Mouse (Mus musculus): Measurements from ENCODE around the gene Anks6. TPM values are rescaled to one million over a fixed set of nuclear protein-coding genes. Genes with fewer than 3 reads are reported as not detected.
A peak's percentile ranks its signal among the peaks of the same experiment; 100 is the strongest.
"Not testable (repeated sequence)": the region's sequence is repeated elsewhere in the genome, so short reads cannot be mapped to it uniquely, and the experiment has no call there.

Anks6 gene
- polyA plus RNA-seq, 1 experiment from 2014 or later = 5.1 TPM

GRCm38 (mm10) chr4:47080647-47081010 is 23.4 kb upstream of the Anks6 start:
- H3K9ac ChIP-seq (ENCODE audit: low read depth, low read length) = no peak overlapping the region
- H3K27ac ChIP-seq (ENCODE audit: low read length) = no peak overlapping the region
- ATAC-seq = no peak
- no peaks in the 10 kb centered on the region for H3K27me3 ChIP-seq (ENCODE audit: control insufficient read depth, insufficient read depth, low read depth, low read length)
- H3K4me2 ChIP-seq (ENCODE audit: low read length) = no peak overlapping the region
- no peak overlapping the region for H3K4me3 ChIP-seq (ENCODE audit: low read depth, low read length)
- H3K4me1 ChIP-seq (ENCODE audit: control insufficient read depth, insufficient read depth, low read length) = no peaks in the 10 kb centered on the region
- H3K36me3 ChIP-seq (ENCODE audit: control insufficient read depth, insufficient read depth, low read length) = no peaks in the 10 kb centered on the region
- no peaks in the 10 kb centered on the region for H3K9me3 ChIP-seq (replicated peaks; ENCODE audit: control insufficient read depth, low read length, poor library complexity, severe bottlenecking)
- 93% methylated on average over 4 of the region's 4 CpGs for WGBS

- H3K9me3 ChIP-seq (replicated peaks; ENCODE audit: control insufficient read depth, low read length, poor library complexity, severe bottlenecking) = no peaks in the 10 kb centered on the region
- no peaks in the 10 kb centered on the region for H3K36me3 ChIP-seq (ENCODE audit: control insufficient read depth, insufficient read depth, low read length)
- no peak overlapping the region for H3K27ac ChIP-seq (ENCODE audit: low read length)
- H3K27me3 ChIP-seq (ENCODE audit: control insufficient read depth, insufficient read depth, low read depth, low read length) = no peaks in the 10 kb centered on the region
- no peak overlapping the region for H3K4me3 ChIP-seq (ENCODE audit: low read depth, low read length)
- H3K4me2 ChIP-seq (ENCODE audit: low read length) = no peak overlapping the region
- no peak for ATAC-seq
- WGBS = 90% methylated on average over 17 of the region's 17 CpGs
- no peaks in the 10 kb centered on the region for H3K4me1 ChIP-seq (ENCODE audit: control insufficient read depth, insufficient read depth, low read length)
- H3K9ac ChIP-seq (ENCODE audit: low read depth, low read length) = no peak overlapping the region
Measured at GRCm38 (mm10) chr4:47079997-47080646, 22.9 kb upstream of the Anks6 start.

- Histone ChIP-seq H3K27me3 (ENCODE audit: control insufficient read depth, insufficient read depth, low read depth, low read length) (no peaks in the 10 kb centered on the region), H3K27ac (ENCODE audit: low read length) (no peak overlapping the region), H3K36me3 (ENCODE audit: control insufficient read depth, insufficient read depth, low read length) (no peaks in the 10 kb centered on the region), H3K9ac (ENCODE audit: low read depth, low read length) (no peak overlapping the region), H3K4me3 (ENCODE audit: low read depth, low read length) (no peak overlapping the region), H3K9me3 (replicated peaks; ENCODE audit: control insufficient read depth, low read length, poor library complexity, severe bottlenecking) (no peaks in the 10 kb centered on the region), H3K4me2 (ENCODE audit: low read length) (no peak overlapping the region), H3K4me1 (ENCODE audit: control insufficient read depth, insufficient read depth, low read length) (no peaks in the 10 kb centered on the region)
- WGBS = 42% methylated on average over 2 of the region's 2 CpGs
- ATAC-seq = no peak
Measured at GRCm38 (mm10) chr4:47075054-47075453, 17.8 kb upstream of the Anks6 start.

GRCm38 (mm10) chr4:47060900-47061299 is 3.7 kb upstream of the Anks6 start:
- Histone ChIP-seq H3K4me3 (ENCODE audit: low read depth, low read length) (no peak overlapping the region), H3K27ac (ENCODE audit: low read length) (no peak overlapping the region), H3K4me2 (ENCODE audit: low read length) (no peak overlapping the region), H3K4me1 (ENCODE audit: control insufficient read depth, insufficient read depth, low read length) (peaks cover 5% of the 10 kb centered on the region), H3K27me3 (ENCODE audit: control insufficient read depth, insufficient read depth, low read depth, low read length) (no peaks in the 10 kb centered on the region), H3K9me3 (replicated peaks; ENCODE audit: control insufficient read depth, low read length, poor library complexity, severe bottlenecking) (no peaks in the 10 kb centered on the region), H3K9ac (ENCODE audit: low read depth, low read length) (no peak overlapping the region), H3K36me3 (ENCODE audit: control insufficient read depth, insufficient read depth, low read length) (no peaks in the 10 kb centered on the region)
- WGBS = 12% methylated on average over 1 of the region's 1 CpGs
- ATAC-seq = no peak

GRCm38 (mm10) chr4:47057510-47058325 is 491 bp upstream of the Anks6 start:
- peak overlapping the region; percentile 86 for H3K9ac ChIP-seq (ENCODE audit: low read depth, low read length)
- H3K4me2 ChIP-seq (ENCODE audit: low read length) = peak overlapping the region; percentile 67
- H3K27ac ChIP-seq (ENCODE audit: low read length) = peak overlapping the region; percentile 88
- H3K4me1 ChIP-seq (ENCODE audit: control insufficient read depth, insufficient read depth, low read length) = peaks cover 8% of the 10 kb centered on the region
- H3K4me3 ChIP-seq (ENCODE audit: low read depth, low read length) = peak overlapping the region; percentile 83
- peak; percentile 37 for ATAC-seq
- WGBS = 37% methylated on average over 25 of the region's 25 CpGs
- no peaks in the 10 kb centered on the region for H3K27me3 ChIP-seq (ENCODE audit: control insufficient read depth, insufficient read depth, low read depth, low read length)
- no peaks in the 10 kb centered on the region for H3K36me3 ChIP-seq (ENCODE audit: control insufficient read depth, insufficient read depth, low read length)
- no peaks in the 10 kb centered on the region for H3K9me3 ChIP-seq (replicated peaks; ENCODE audit: control insufficient read depth, low read length, poor library complexity, severe bottlenecking)

- 97% methylated on average over 6 of the region's 6 CpGs for WGBS
- Histone ChIP-seq H3K4me1 (ENCODE audit: control insufficient read depth, insufficient read depth, low read length) (peaks cover 10% of the 10 kb centered on the region), H3K36me3 (ENCODE audit: control insufficient read depth, insufficient read depth, low read length) (no peaks in the 10 kb centered on the region), H3K27me3 (ENCODE audit: control insufficient read depth, insufficient read depth, low read depth, low read length) (no peaks in the 10 kb centered on the region), H3K9ac (ENCODE audit: low read depth, low read length) (no peak overlapping the region), H3K9me3 (replicated peaks; ENCODE audit: control insufficient read depth, low read length, poor library complexity, severe bottlenecking) (no peaks in the 10 kb centered on the region), H3K4me2 (ENCODE audit: low read length) (peak overlapping the region; percentile 67), H3K27ac (ENCODE audit: low read length) (no peak overlapping the region), H3K4me3 (ENCODE audit: low read depth, low read length) (no peak overlapping the region)
- ATAC-seq = no peak
Measured at GRCm38 (mm10) chr4:47055570-47056080, 1.6 kb downstream of the Anks6 start.

GRCm38 (mm10) chr4:47055170-47055569 is 2.1 kb downstream of the Anks6 start:
- WGBS = 94% methylated on average over 9 of the region's 9 CpGs
- not testable (repeated sequence) for H3K4me2 ChIP-seq (ENCODE audit: low read length)

GRCm38 (mm10) chr4:47051905-47052304 is 5.3 kb downstream of the Anks6 start:
- Histone ChIP-seq H3K27ac (ENCODE audit: low read length) (no peak overlapping the region), H3K9me3 (replicated peaks; ENCODE audit: control insufficient read depth, low read length, poor library complexity, severe bottlenecking) (no peaks in the 10 kb centered on the region), H3K9ac (ENCODE audit: low read depth, low read length) (no peak overlapping the region), H3K27me3 (ENCODE audit: control insufficient read depth, insufficient read depth, low read depth, low read length) (no peaks in the 10 kb centered on the region), H3K4me2 (ENCODE audit: low read length) (no peak overlapping the region), H3K4me3 (ENCODE audit: low read depth, low read length) (no peak overlapping the region), H3K36me3 (ENCODE audit: control insufficient read depth, insufficient read depth, low read length) (no peaks in the 10 kb centered on the region), H3K4me1 (ENCODE audit: control insufficient read depth, insufficient read depth, low read length) (peaks cover 13% of the 10 kb centered on the region)
- WGBS = 75% methylated on average over 9 of the region's 9 CpGs
- ATAC-seq = no peak

More at GRCm38 (mm10) chr4:47055170-47055569, 2.1 kb downstream of the Anks6 start:
- peaks cover 13% of the 10 kb centered on the region for H3K4me1 ChIP-seq (ENCODE audit: control insufficient read depth, insufficient read depth, low read length)
- H3K27me3 ChIP-seq (ENCODE audit: control insufficient read depth, insufficient read depth, low read depth, low read length); ATAC-seq; H3K4me3 ChIP-seq (ENCODE audit: low read depth, low read length); H3K9me3 ChIP-seq (replicated peaks; ENCODE audit: control insufficient read depth, low read length, poor library complexity, severe bottlenecking); H3K36me3 ChIP-seq (ENCODE audit: control insufficient read depth, insufficient read depth, low read length); H3K27ac ChIP-seq (ENCODE audit: low read length); H3K9ac ChIP-seq (ENCODE audit: low read depth, low read length): not testable (repeated sequence)

All from midbrain, embryonic 16.5 days (tissue).